Mouse (Mus musculus): ENCODE measurements around the gene Cdadc1.

DNA sequence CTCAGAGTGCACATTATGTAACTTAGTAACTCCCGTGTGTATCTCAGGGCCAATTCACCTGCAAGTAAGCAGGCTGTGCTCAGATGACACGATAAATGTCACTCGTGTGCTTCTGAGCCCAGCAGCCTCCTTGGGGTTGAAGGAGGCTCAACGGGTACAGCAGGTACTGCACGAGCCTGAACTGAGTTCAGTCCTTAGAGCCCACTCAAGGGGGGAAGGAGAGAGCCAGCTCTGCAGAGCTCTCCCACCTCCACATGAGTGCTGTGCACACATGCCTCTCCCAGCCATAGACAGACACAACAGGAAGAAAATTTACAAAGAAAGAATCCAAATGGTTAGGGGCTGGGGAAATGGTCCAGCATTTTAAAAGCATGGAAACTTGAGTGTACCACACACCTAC is 71.9 kb downstream of the Cdadc1 start:
- TF ChIP-seq POLR2A (IDR thresholded peaks at IDR 0.05; ENCODE audit: control insufficient read depth, low read depth, low read length) (no peak), CTCF (IDR thresholded peaks at IDR 0.05; ENCODE audit: control insufficient read depth, insufficient read depth, insufficient replicate concordance, low read depth, low read length) (no peak)
